Mouse (Mus musculus): ENCODE measurements at regions not wholly inside any gene's neighbourhood (a gene's known extent, or its start where the extent isn't known, plus 50 kb on each side); places are given as distances from the start of the nearest gene placed in this dataset.

GRCm38 (mm10) chr11:45154070-45154469 is 537.0 kb downstream of the Ebf1 start:
- TF ChIP-seq CTCF (IDR thresholded peaks at IDR 0.05; ENCODE audit: insufficient read depth, low read depth, low read length): no peak
- no peak for TF ChIP-seq POLR2A (IDR thresholded peaks at IDR 0.05; ENCODE audit: insufficient read depth, low read depth, low read length)
